In the genomic region with DNA sequence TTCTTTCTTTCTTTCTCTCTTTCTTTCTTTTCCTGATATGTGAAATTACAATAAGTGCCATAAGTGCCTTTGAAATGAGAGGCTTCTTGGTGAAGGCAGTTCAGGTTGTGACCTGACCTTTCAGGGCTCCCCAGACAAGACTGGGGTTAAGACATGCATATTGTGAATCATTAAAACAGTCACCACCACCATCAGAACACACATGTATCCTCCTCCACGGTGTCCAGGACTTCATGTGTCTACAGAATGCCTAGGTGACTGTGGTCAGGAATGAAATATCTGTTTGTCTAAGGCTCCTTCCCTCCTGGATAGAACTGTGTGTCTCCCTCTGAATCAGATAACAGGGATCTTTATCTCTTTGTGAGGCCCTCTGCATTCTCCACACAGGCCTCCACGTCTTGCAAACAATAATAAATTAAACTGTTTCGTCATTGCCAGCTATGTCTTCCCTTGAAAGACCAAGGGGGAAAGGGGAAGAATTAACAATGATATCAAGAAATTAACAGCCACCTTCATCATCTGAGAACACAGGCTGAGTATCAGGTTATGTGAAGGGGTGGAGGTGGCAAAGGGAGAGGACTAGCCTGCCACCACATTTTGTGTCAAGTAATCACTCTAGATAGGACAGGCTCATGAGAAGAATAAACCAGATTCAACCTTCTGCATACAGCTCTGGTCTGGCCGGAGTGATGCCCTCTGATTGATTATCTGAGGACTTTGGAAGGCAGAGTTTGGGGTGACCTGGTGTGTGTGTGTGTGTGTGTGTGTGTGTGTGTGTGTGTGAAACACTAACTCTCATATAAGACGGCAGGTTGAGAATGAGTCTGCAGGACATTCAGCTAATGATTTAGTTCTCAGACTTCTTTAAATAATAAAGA, we compare ENCODE assay signal across 8 mouse cellular contexts. TPM values are rescaled to one million over a fixed set of nuclear protein-coding genes. Genes with fewer than 3 reads are reported as not detected.
A peak's percentile ranks its signal among the peaks of the same experiment; 100 is the strongest.
DNase-seq lines count a peak whose midpoint lies in the region; ATAC-seq lines count a peak whose summit lies in the region.

No protein-coding gene starts in this region.

- H3K4me2 ChIP-seq in kidney, embryonic 16.5 days (replicated peaks; ENCODE audit: low read depth, low read length): peak overlapping the region; percentile 68
- H3K4me2 ChIP-seq in embryonic facial prominence, embryonic 13.5 days: peak overlapping the region; percentile 82
- H3K4me2 ChIP-seq in intestine, embryonic 15.5 days (replicated peaks): peak overlapping the region; percentile 86
- peak overlapping the region; percentile 96 for H3K4me2 ChIP-seq in neural tube, embryonic 11.5 days (ENCODE audit: low read depth)

- no peak for DNase-seq in kidney, postnatal 36 days
- peak; percentile 19 for DNase-seq in neural tube, embryonic 11.5 days (ENCODE audit: low spot score)
- DNase-seq in ovary, postnatal 10 days (ENCODE audit: low spot score): no peak
- DNase-seq in gastrocnemius, postnatal 14 days: no peak
- no peak for DNase-seq in gastrocnemius, adult 18-20 months (ENCODE audit: low spot score)

- H3K9me3 ChIP-seq in kidney, embryonic 16.5 days (ENCODE audit: low read length): no peaks in the 10 kb centered on the region
- H3K9me3 ChIP-seq in embryonic facial prominence, embryonic 13.5 days: no peaks in the 10 kb centered on the region
- no peaks in the 10 kb centered on the region for H3K9me3 ChIP-seq in intestine, embryonic 15.5 days
- no peaks in the 10 kb centered on the region for H3K9me3 ChIP-seq in neural tube, embryonic 11.5 days (ENCODE audit: control insufficient read depth, low read length)

- H3K27me3 ChIP-seq in kidney, embryonic 16.5 days (ENCODE audit: insufficient read depth, low read length): no peaks in the 10 kb centered on the region
- peaks cover 61% of the 10 kb centered on the region for H3K27me3 ChIP-seq in embryonic facial prominence, embryonic 13.5 days
- H3K27me3 ChIP-seq in intestine, embryonic 15.5 days (replicated peaks): no peaks in the 10 kb centered on the region
- no peaks in the 10 kb centered on the region for H3K27me3 ChIP-seq in neural tube, embryonic 11.5 days (ENCODE audit: control insufficient read depth, insufficient read depth, low read length)

- H3K4me1 ChIP-seq in kidney, embryonic 16.5 days (ENCODE audit: insufficient read depth, low read length): peaks cover 8% of the 10 kb centered on the region
- H3K4me1 ChIP-seq in embryonic facial prominence, embryonic 13.5 days: peaks cover 25% of the 10 kb centered on the region; the same call in 1 of the 2 replicates
- peaks cover 19% of the 10 kb centered on the region for H3K4me1 ChIP-seq in intestine, embryonic 15.5 days (replicated peaks)
- peaks cover 22% of the 10 kb centered on the region for H3K4me1 ChIP-seq in neural tube, embryonic 11.5 days (ENCODE audit: control insufficient read depth, insufficient read depth, low read length)

- WGBS in kidney, embryonic 16.5 days: 9% methylated on average over 5 of the region's 5 CpGs
- 29% methylated on average over 5 of the region's 5 CpGs for WGBS in embryonic facial prominence, embryonic 13.5 days
- WGBS in intestine, embryonic 15.5 days: 24% methylated on average over 5 of the region's 5 CpGs
- WGBS in neural tube, embryonic 11.5 days: 6% methylated on average over 5 of the region's 5 CpGs

- H3K36me3 ChIP-seq in kidney, embryonic 16.5 days (ENCODE audit: insufficient read depth, low read length): peaks cover 32% of the 10 kb centered on the region
- no peaks in the 10 kb centered on the region for H3K36me3 ChIP-seq in embryonic facial prominence, embryonic 13.5 days
- H3K36me3 ChIP-seq in intestine, embryonic 15.5 days: no peaks in the 10 kb centered on the region
- peaks cover 9% of the 10 kb centered on the region for H3K36me3 ChIP-seq in neural tube, embryonic 11.5 days (ENCODE audit: control insufficient read depth, insufficient read depth, low read length)

- peak overlapping the region; percentile 98 for H3K9ac ChIP-seq in kidney, embryonic 16.5 days (replicated peaks; ENCODE audit: low read length)
- H3K9ac ChIP-seq in embryonic facial prominence, embryonic 13.5 days: peak overlapping the region; percentile 91; the same call in 1 of the 2 replicates
- peak overlapping the region; percentile 13; the same call in 1 of the 2 replicates for H3K9ac ChIP-seq in intestine, embryonic 15.5 days
- H3K9ac ChIP-seq in neural tube, embryonic 11.5 days (ENCODE audit: low read length): peak overlapping the region; percentile 99

- ATAC-seq in kidney, embryonic 16.5 days (ENCODE audit: low FRiP score, low TSS enrichment): no peak
- no peak for ATAC-seq in embryonic facial prominence, embryonic 13.5 days (ENCODE audit: insufficient number of reproducible peaks, insufficient read depth, low FRiP score, low TSS enrichment, low read depth)
- ATAC-seq in intestine, embryonic 15.5 days: no peak
- no peak for ATAC-seq in neural tube, embryonic 11.5 days (ENCODE audit: insufficient read depth, low FRiP score, low TSS enrichment)

- peak overlapping the region; percentile 93 for H3K4me3 ChIP-seq in kidney, embryonic 16.5 days (ENCODE audit: low read length)
- peak overlapping the region; percentile 71 for H3K4me3 ChIP-seq in embryonic facial prominence, embryonic 13.5 days
- H3K4me3 ChIP-seq in intestine, embryonic 15.5 days (replicated peaks): peak overlapping the region; percentile 76
- H3K4me3 ChIP-seq in neural tube, embryonic 11.5 days (ENCODE audit: low read depth, low read length): peak overlapping the region; percentile 96

- intact Hi-C loops in gastrocnemius, postnatal 14 days (cut with DNase I; ENCODE audit: low total_unique reads): no loop called here

- H3K27ac ChIP-seq in kidney, embryonic 16.5 days (ENCODE audit: low read length): peak overlapping the region; percentile 100
- peak overlapping the region; percentile 44; the same call in 1 of the 2 replicates for H3K27ac ChIP-seq in embryonic facial prominence, embryonic 13.5 days
- H3K27ac ChIP-seq in intestine, embryonic 15.5 days: no peak overlapping the region
- peak overlapping the region; percentile 99 for H3K27ac ChIP-seq in neural tube, embryonic 11.5 days (ENCODE audit: low read depth, low read length)

RNA-seq across cellular contexts. Expression of gene Nr2f2, which starts 10.6 kb away (rescaled TPM):
- polyA plus RNA-seq in kidney, embryonic 16.5 days (2015; fragmentation: Nextera tagmentation; extraction: Ambion mirVana): 165 and 186 TPM in 2 replicates
- polyA plus RNA-seq in embryonic facial prominence, embryonic 13.5 days (2015; fragmentation: Nextera tagmentation; extraction: Ambion mirVana): 36.0 and 42.9 TPM in 2 replicates
- 39.4 and 46.3 TPM in 2 replicates for polyA plus RNA-seq in intestine, embryonic 15.5 days (2015; fragmentation: Nextera tagmentation; extraction: Ambion mirVana)
- 88.5 and 95.9 TPM in 2 replicates for polyA plus RNA-seq in neural tube, embryonic 11.5 days (2014; fragmentation: Nextera tagmentation; extraction: Ambion mirVana)
- 10 to 100 TPM; 22.2 to 30.2 TPM for total RNA-seq in gastrocnemius, postnatal 14 days (2021)
- total RNA-seq in gastrocnemius, adult 18-20 months (2021): 10 to 100 TPM; 18.6 to 25.1 TPM

Comparison
In these comparisons a context has a peak if more than half of its experiments do, and no peak if none do; other contexts are left out.
1. H3K9ac ChIP-seq: peak in every context shown above with its lines; median percentile 99 in neural tube, embryonic 11.5 days; 98 in kidney, embryonic 16.5 days; 91 in embryonic facial prominence, embryonic 13.5 days; 13 in intestine, embryonic 15.5 days.